Mouse (Mus musculus) kidney, postnatal 25 days (tissue): ENCODE results near the gene Cacnb4.

Experiments
- DNase-seq, 2 experiments: peaks; one replicate each; pipeline ENCODE4 v3.0.0; 2021; ENCODE audit warnings: mixed read lengths in 2 of 2

The Cacnb4 gene

GRCm38 (mm10) chr2:52676023-52676912, at the start of gene Cacnb4:
Gene Cacnb4 (minus strand): TSS chr2:52676831.
- peak; percentile 49 to 71 for DNase-seq

GRCm38 (mm10) chr2:52720231-52721025, 43.8 kb upstream of the Cacnb4 start:
- no peak for DNase-seq

GRCm38 (mm10) chr2:52717076-52717475, 40.4 kb upstream of the Cacnb4 start:
- DNase-seq: no peak

- no peak for DNase-seq
Measured at GRCm38 (mm10) chr2:52715538-52715937, 38.9 kb upstream of the Cacnb4 start.

- peak in 1 of 2 experiments; percentile 43 for DNase-seq
Measured at GRCm38 (mm10) chr2:52714111-52714510, 37.5 kb upstream of the Cacnb4 start.

GRCm38 (mm10) chr2:52710804-52711203, 34.2 kb upstream of the Cacnb4 start:
- DNase-seq: no peak

- no peak for DNase-seq
Measured at GRCm38 (mm10) chr2:52709417-52709816, 32.8 kb upstream of the Cacnb4 start.

GRCm38 (mm10) chr2:52701368-52702036, 24.9 kb upstream of the Cacnb4 start:
- DNase-seq: no peak

- no peak for DNase-seq
Measured at GRCm38 (mm10) chr2:52700352-52700751, 23.7 kb upstream of the Cacnb4 start.

- DNase-seq: no peak
Measured at GRCm38 (mm10) chr2:52694604-52695003, 18.0 kb upstream of the Cacnb4 start.

- no peak for DNase-seq
Measured at GRCm38 (mm10) chr2:52691745-52692144, 15.1 kb upstream of the Cacnb4 start.

- no peak for DNase-seq
Measured at GRCm38 (mm10) chr2:52686601-52687000, 10.0 kb upstream of the Cacnb4 start.

- no peak for DNase-seq
Measured at GRCm38 (mm10) chr2:52677589-52677988, 958 bp upstream of the Cacnb4 start.

- peak; percentile 54 to 58 for DNase-seq
Measured at GRCm38 (mm10) chr2:52676913-52677303, 277 bp upstream of the Cacnb4 start.

- DNase-seq: peak; percentile 3 to 41
Measured at GRCm38 (mm10) chr2:52675278-52675987, 1.2 kb downstream of the Cacnb4 start.

- DNase-seq: peak in 1 of 2 experiments; percentile 29
Measured at GRCm38 (mm10) chr2:52674886-52675277, 1.7 kb downstream of the Cacnb4 start.

- DNase-seq: no peak
Measured at GRCm38 (mm10) chr2:52673172-52673571, 3.5 kb downstream of the Cacnb4 start.

- DNase-seq: no peak
Measured at GRCm38 (mm10) chr2:52670733-52671132, 5.9 kb downstream of the Cacnb4 start.

- DNase-seq: no peak
Measured at GRCm38 (mm10) chr2:52668480-52668879, 8.2 kb downstream of the Cacnb4 start.

- DNase-seq: no peak
Measured at GRCm38 (mm10) chr2:52656722-52657121, 19.9 kb downstream of the Cacnb4 start.

GRCm38 (mm10) chr2:52654541-52654940, 22.1 kb downstream of the Cacnb4 start:
- DNase-seq: no peak

- no peak for DNase-seq
Measured at GRCm38 (mm10) chr2:52651547-52651946, 25.1 kb downstream of the Cacnb4 start.
